Mouse (Mus musculus) embryo, embryonic 10 days (tissue): ENCODE measurements around the gene Stk31.
"Not testable (repeated sequence)": the region's sequence is repeated elsewhere in the genome, so short reads cannot be mapped to it uniquely, and the experiment has no call there.

Source experiments
- DNase-seq: peaks from one replicate; pipeline ENCODE4 v3.0.0-alpha.2; 2015; ENCODE audit warnings: low spot score

Stk31 gene

DNA sequence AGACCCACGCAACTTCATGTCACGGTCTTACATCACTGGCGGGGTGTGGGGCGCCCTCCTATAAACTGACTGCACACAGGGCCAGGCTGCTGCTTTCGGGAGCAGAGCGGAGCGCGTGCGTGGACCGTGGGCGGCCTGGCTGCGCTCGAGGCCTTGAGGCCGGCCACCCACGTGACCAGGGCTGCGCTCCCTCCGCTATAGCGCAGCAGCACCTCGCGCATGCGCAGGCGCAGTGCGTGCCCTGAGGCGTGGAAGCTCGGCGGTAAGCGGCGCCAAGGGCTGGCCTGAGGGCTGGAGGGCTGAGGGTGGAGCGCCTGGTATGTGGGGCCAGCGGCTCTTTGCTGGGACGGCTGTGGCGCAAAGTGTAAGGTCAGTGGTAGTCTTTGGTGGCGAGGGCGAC lies at the start of gene Stk31:
Stk31 (plus strand) TSS at position 289 of the 400 bp plus-strand sequence.
- DNase-seq: no peak

DNA sequence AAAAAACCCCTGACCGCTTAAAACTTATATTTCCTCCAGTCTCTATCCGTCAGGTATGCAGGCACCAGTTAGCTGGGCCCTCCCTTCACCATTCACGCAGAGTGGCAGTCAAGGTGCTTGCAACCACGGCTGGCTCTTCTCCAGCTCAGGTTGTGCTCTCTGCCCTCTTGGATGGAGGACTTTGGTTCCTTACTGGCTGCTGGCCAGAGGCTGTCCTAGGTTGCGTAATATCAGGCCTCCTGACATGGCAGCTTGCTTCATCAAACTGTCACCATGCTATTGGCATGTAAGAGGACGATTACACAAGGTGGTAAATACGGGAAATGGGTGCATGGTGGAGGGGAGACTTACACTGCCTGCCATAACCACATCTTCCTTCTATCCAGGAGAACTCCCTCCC lies 45.6 kb upstream of the Stk31 start:
- no peak for DNase-seq

DNA sequence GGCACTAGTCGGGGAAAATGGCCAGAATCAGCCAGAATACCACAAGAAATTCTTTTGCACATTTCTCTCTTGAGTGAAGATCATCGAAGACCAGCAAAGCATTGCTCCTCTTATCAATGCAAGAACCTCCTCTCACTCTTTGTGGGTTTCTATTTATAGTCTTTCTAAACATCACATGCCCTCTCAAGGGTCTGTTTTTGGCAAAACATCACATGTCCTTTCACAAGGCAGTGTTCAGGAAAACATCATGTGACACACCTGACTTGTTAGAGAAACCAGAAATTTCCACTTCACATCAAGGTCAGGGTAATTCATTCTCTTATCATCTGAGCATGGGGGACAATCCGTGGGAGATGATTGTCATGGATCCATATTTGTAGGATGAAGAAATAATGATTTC lies 40.8 kb upstream of the Stk31 start:
- DNase-seq: no peak

DNA sequence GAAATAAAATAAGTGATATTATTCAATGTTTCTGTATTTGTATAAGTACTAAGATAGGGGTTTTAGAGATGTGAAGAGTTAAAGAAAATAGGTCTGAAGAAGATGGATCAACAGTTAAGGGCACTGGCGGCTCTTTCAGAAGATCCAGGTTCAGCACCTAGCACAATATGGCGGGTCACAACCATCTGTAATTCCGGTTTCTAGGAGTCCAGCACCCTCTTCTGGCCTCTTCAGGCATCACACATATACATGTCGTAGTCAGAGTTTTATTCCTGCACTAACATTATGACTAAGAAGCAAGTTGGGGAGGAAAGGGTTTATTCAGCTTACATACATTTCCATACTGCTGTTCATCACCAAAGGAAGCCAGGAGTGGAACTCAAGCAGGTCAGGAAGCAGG lies 40.2 kb upstream of the Stk31 start:
- no peak for DNase-seq

DNA sequence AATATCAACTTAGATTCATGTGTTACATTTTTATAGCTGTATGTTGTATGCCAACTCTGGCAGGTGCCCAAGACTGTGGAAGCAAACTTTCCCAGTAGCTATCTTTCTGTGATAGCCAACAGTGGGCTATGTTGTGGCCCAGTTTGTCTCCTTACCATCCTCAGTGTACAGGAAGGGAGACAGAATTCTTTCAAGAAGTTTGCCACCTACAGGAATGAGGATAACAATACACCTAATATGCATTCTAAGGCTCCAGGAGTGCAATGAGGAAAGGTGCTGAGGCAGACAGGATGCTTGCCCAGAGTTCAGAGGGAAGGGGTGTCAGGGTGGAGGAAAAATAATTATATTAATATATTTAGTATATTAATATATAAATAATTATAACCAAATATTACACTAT lies 35.0 kb upstream of the Stk31 start:
- DNase-seq: no peak

DNA sequence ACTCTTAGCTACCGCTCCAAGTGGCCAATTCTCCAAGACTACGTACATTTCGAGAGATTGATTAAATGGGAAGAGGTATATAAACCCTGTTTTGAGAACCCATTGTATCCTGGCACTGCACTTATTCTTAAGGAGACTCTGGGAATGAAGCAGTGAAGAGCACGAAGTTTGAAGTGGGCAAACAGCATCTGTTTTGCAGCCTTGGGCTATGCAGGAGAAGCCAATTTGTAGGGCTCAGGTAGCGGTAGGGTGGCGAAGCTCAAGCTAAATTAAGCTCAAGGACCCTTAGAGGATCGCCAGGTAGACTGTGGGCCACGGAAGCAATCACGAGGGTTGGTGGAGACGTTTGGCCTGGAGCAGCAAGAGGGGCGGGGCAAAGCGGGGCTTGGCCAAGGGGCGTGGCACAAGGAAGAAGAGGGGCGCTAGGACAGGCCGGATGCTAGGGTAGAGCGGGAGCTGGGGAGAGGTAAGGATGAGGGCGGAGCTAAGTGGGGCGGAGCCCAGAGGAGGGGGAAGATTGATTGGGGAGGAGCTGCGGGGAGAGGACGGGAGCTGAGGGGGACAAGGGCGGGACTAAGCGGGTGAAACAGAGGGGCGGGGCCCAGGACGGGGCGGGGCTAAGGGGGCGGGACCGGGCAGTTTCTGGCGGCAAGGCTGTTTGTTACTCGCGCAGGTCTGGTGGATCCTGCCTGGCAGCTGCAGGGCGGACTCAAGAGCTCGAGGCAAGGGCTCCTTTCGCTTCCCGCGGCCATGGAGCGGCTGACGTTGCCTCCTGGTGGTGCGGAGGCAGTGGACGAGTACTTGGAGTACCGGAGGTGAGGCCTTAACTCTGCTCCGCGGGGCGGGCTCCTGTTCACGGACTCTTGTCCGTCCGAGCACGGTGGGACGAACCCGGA lies 28.0 kb upstream of the Stk31 start, which contains the start of gene Fam221a:
Fam221a (plus strand) TSS at position 581 of the 896 bp plus-strand sequence.
- DNase-seq: peak; percentile 95

DNA sequence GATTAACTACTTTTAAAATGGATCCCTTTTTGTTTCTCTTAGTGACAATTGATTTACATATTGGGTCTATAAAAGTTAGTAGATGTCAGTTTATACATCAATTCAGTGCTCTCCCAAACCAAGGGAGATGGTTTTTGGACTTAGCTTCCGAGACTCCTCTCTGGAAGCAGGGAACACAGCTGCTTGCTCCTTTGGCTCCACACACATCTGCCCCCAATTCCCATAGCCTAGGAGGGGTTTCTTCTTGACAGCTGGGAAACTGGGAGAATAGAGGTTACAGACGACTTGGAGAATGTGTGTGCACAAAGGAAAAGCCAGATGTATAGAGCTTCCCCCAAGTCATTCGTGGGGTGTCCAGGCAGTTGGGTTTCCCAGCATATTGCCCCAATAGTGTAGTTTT lies 27.2 kb upstream of the Stk31 start:
- peak; percentile 11 for DNase-seq

DNA sequence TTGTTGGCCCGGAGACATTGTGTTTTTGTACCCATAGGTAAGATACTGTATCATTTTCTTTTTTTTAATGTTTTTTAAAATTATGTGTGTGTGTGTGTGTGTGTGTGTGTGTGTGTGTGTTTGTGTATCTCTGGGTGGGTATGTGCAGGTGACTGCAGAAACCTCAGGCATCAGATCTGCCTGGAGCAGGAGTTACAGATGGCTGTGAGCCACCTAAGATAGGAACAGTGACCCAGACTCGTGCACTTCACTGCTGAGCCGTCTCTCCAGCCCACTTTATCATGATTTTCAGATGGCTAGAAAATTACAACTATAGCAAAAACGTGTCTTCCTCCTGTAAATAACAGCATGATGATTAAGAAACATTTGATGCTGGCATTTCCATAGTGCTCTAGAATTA lies 22.7 kb upstream of the Stk31 start:
- no peak for DNase-seq

DNA sequence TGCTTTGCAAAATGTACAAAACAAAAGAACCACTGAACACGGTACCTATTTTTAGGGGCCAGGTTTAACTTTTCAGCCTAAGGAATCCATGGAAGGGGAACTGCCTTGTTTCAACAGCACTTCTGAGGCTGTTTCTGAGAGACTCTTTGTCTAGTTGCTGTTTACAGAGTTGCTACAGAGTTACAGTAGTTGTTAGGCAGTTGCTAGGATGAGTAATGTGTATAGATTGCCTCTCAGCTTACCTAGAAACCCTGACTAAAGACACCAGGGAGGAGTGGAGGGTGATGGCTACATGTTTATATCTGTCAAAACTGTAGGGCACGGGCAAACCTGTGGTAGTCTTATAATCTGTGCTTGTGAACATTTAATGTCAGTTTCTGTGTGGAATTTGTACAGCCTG lies 21.5 kb upstream of the Stk31 start:
- DNase-seq: no peak

DNA sequence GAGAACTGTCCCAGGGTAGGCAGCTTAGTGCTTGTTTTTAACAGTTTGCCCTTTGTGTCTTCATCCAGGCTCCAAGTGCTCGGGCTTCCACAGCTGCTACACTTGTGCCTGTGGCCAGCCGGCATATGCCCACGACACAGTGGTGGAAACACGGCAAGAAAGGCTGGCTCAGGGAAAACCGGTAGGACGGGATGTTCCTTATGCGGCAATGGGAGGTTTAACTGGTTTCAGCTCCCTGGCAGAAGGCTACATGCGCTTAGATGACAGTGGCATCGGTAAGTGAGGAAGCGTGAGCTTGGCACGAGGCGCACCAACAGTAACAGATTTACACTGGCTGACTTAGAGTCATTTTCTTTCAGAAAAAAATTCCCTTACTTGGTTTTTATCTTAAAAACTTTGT lies 17.1 kb upstream of the Stk31 start:
- DNase-seq: no peak

DNA sequence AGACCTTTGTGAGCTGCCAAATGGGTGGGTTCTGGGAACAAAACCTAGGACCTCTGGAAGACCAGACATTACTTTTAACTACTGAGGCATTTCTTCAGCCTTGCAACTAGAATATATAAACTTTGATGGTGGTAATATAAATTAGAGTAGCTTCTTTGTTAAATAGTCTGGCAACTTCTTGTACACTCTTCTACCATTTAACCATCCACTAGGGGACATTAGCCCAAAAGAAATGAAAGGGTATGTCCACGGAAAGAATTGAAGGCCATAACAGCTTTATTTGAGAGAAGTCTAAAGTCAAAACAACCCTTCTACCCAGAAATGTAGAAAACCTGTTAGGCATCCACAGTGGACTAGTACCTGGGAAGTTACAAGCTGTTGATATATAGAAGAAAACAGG lies 1.1 kb upstream of the Stk31 start:
- DNase-seq: no peak

DNA sequence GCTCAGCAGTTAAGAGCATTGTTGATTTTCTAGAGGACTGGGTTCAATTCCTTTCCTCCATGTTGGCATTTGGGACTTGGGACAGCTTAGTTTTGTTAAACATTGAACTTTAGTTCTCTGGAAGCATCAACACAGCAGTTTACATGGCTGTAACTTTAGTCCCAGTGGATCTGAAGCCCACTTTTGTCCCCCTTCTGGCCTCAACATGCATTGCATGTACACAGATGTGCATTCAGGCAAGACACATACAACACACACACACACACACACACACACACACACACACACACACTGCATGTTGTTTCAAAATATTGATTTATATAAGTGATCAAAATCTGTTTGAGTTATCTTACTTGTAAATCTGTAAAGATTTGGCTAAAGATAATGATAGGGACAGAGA lies 2.1 kb downstream of the Stk31 start:
- peak; percentile 52 for DNase-seq

DNA sequence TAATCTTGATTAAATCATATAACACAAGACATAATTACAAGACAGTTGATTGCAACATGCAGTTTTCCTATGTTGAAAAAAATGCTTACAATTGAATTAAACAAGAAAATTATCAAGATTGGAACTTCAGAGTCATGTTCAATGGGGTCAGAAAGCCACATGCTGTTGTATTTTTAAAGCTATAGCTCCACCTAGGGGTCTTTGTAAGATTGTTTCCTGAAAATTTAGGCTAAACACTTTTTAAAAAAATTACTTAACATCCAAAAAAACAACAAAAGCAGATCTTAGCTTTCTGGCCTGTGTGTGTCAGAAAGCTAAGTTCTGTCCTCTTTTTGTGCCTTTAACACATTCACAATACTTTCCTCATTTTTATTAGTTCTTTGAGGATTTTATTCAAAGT lies 3.0 kb downstream of the Stk31 start:
- DNase-seq: peak; percentile 10

DNA sequence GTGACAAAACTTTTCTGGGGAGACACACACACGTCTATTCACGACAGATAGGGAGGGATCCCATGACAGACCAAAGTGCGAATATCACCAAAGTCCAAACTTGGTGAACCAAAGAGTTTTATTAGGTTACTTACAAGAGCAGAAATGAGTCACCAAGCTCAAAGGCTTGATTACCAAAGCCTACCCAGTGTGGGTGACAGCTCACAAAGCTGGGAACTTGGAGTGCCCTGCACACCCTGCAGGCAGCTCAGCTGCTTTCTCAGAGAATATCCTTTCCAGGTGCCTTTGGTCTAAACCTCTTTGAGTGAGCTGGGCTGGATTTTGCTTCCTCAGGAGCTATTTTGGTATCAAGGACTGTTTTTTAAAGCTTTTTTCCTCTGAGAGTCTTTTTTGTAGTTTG lies 15.4 kb downstream of the Stk31 start:
- DNase-seq: no peak

DNA sequence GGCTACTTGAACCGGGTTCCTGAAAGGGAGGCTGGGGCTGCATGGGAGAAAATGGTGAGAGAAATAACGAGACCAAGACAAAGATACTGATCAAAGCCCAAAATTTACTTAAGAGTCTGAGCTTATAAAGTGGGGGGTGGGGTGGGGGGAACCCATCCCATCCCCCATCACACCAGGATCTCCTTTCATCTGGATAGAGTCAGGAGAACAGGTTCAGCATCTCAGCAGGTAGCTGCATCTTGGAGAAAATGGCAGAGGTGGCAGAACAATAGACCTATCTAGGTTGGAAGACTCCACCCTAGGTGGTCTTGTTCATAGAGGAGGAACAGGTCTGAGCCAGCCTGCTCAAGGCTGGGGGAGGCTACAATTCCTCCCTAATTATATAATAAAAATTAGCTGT lies 17.6 kb downstream of the Stk31 start:
- not testable (repeated sequence) for DNase-seq

DNA sequence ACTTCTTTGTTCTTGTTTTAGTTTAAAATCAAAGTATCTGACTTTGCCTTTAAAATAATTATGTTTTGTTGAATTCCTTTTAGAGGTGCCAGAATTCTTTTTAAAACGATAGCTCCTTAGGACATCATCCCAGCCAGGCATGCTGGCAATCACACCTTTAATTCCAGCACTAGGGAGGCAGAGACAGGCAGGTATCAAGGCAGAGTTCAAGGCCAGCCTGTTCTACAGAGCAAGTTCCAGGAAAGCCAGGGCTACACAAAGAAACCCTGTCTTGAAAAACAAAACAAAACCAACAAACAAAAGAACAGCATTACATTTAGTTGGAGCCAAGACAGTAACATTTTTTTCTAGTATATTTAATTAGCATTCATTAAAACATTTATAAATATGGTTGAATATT lies 20.6 kb downstream of the Stk31 start:
- DNase-seq: no peak

DNA sequence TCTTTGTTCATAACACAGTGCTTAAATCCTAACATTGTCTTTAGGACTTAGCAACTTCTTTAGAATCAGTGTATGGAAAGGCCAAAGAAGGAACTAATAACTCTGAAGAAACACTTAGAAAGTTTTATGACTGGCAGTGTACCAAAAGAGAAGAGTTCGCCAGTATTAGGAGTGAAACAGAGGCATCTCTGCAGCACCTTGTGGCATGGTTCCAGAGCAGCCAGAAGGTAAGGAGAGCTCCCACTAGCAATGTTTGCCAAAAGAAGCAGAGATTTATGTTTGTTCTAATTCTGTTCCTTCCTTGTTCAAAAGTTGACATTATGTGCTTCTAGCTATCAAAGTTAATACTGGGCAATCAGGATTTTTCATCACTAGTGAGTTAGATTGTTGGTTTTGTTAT lies 41.9 kb downstream of the Stk31 start:
- no peak for DNase-seq

DNA sequence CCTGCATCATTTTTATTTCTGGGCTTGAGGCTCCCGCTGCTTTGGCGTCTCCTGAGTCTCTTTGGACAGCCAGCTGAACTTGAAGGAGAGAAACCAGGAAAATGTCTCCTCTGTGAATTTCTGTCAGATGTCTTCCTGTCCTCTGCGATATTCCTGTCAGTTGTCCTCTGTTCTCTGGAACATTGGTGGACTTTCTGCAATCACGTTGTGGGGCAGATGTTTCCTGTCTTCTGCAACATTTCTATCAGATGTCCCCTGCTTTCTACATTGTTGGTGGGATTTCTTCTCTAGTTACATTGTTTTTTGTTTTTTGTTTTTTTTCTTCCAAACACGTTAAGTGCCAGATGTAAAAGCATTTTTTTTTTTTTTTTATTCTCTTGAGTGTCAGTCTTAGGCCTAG lies 62.7 kb downstream of the Stk31 start:
- DNase-seq: no peak

DNA sequence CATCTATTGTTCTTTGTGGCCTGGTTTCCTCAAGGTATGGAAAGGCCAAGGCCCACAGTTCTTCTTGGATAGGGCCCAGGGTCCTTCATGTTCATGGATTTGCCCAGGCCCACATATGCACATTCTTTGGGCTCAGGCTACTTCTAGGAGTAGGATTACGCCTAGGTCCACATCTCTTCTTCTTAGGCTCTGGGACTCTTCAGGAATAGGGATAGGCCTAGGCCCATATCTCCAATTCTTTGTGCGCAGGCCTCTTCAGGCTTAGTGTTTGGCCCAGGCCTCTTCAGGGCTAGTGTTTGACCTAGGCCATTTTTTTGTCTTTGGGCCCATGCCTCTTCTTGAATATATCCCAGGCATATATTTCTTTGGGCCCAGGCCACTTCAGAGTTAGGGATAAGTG lies 87.8 kb downstream of the Stk31 start:
- no peak for DNase-seq

DNA sequence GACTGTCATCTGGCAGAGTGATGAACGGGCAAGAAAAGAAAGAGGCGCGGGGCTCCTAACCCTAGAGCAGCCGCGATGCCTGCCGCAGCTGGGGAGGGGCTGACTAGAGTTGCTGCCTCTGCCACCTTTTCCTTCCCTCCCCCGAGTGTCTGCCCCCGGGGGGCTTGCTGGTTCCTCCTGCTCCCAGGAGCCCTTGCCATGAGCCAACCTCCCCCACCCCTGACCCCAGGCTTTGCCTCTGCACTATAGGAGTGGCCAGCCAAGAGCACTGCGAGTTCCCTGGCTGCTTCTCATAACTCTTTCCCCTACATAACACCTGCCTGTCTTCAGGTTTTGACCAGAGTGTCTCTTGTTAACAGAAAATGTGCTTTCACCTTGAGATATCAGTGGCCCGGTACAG lies 96.1 kb downstream of the Stk31 start:
- DNase-seq: no peak

DNA sequence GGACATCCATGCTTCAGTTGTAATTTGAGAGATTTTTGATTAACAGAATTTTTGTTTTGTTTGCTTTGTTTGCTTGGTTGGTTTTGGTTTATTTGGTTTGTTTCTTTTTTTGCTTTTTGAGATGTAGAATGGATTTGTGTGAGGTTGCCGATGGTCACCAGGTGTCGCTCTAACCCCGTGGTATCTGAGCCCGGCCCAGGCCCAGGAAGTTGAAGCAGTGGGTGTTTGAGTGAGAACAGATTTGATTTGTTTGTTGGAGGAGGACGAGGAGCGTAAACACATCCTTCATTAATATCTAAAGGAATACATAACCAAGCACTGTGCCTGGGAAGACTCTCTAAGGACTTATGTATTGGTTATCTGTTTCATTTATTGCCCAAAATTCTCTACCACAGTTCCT lies 123.6 kb downstream of the Stk31 start:
- DNase-seq: peak; percentile 81
